Mouse (Mus musculus) liver, postnatal 0 days (tissue): ENCODE results near the gene Palld.

ENCODE experiments used
- CTCF ChIP-seq: sonication (generic); IDR thresholded peaks from 2 replicates; pipeline ENCODE4 v1.5.1; 2016; ENCODE audit warnings: antibody characterized with exemption, low read depth
- EP300 ChIP-seq: IDR thresholded peaks from 2 replicates; pipeline ENCODE4 v1.6.1; 2016; ENCODE audit warnings: antibody characterized with exemption, low read depth, mild to moderate bottlenecking

GRCm38 (mm10) chr8:61590551-61591431, 311.7 kb downstream of the Palld start:
- TF ChIP-seq CTCF (no peak), EP300 (no peak; the same call in 1 of the 2 replicates)
